Comparison of ENCODE assay signal across 18 mouse cellular contexts in genomic region chr7:82580007-82580406, GRCm38 (mm10).
A peak's percentile ranks its signal among the peaks of the same experiment; 100 is the strongest.
DNase-seq lines count a peak whose midpoint lies in the region; TF ChIP-seq lines count a peak whose summit lies in the region.
"Had no signal": no experiment of that assay in that cellular context is flagged by ENCODE, and none has a peak within 500 bp of the region (broad histone marks: within the 10 kb centered on the region; RNA-seq: fewer than 3 reads in every experiment).

No protein-coding gene starts in this region.

- no peak for TF ChIP-seq CTCF in thymus, adult 2 months (IDR thresholded peaks at IDR 0.05; ENCODE audit: borderline replicate concordance, control insufficient read depth, extremely low read depth, insufficient read depth, low read length, poor library complexity)

- H3K27ac ChIP-seq in thymus, adult 2 months (ENCODE audit: control insufficient read depth, insufficient read depth, low read length), result peak overlapping the region; percentile 49; the same call in 1 of the 2 replicates
- H3K27ac ChIP-seq: forebrain, embryonic 13.5 days; heart, embryonic 13.5 days; hindbrain, embryonic 15.5 days had no signal

- H3K27me3 ChIP-seq in thymus, adult 2 months (ENCODE audit: control insufficient read depth, insufficient read depth, low read length), result no peaks in the 10 kb centered on the region
- H3K27me3 ChIP-seq: forebrain, embryonic 13.5 days; heart, embryonic 13.5 days; hindbrain, embryonic 15.5 days; Patski had no signal

- no peak overlapping the region for H3K4me3 ChIP-seq in thymus, adult 2 months (ENCODE audit: control insufficient read depth, insufficient read depth, low read length)
- H3K4me3 ChIP-seq: forebrain, embryonic 13.5 days; heart, embryonic 13.5 days; hindbrain, embryonic 15.5 days had no signal

- peak; percentile 6 for DNase-seq in adrenal gland, postnatal 10 days
- no peak for DNase-seq in adrenal gland, postnatal 36 days
- peak; percentile 23 for DNase-seq in gastrocnemius, postnatal 25 days
- DNase-seq in gastrocnemius, adult 8-10 months (ENCODE audit: low spot score in 2 of 2), result no peak
- DNase-seq in thymus, adult 2 months, result no peak
- no peak for DNase-seq in thymus, postnatal 36 days
- DNase-seq in skeletal muscle tissue, adult 2 months (ENCODE audit: low read depth, low spot score), result peak; percentile 8
- no peak for DNase-seq in heart, adult 9 months (ENCODE audit: low spot score in 2 of 2)
- DNase-seq: adrenal gland, postnatal 25 days; cerebellum, adult 2 months; cerebellum, postnatal 25 days; forebrain, postnatal 0 days; heart, postnatal 36 days; kidney, adult 2 months had no signal

- WGBS in thymus, adult 2 months, result 66% methylated on average over 3 of the region's 3 CpGs

- peaks cover 4% of the 10 kb centered on the region; the same call in 1 of the 2 replicates for H3K4me1 ChIP-seq in thymus, adult 2 months (replicated peaks; ENCODE audit: control insufficient read depth, insufficient read depth, low read length)
- H3K4me1 ChIP-seq: forebrain, embryonic 13.5 days; heart, embryonic 13.5 days; hindbrain, embryonic 15.5 days had no signal

- no peaks in the 10 kb centered on the region for H3K36me3 ChIP-seq in thymus, adult 2 months (ENCODE audit: control insufficient read depth, insufficient read depth, low read length)
- H3K36me3 ChIP-seq: heart, embryonic 13.5 days; hindbrain, embryonic 15.5 days had no signal

- no peak for TF ChIP-seq POLR2A in thymus, adult 2 months (IDR thresholded peaks at IDR 0.05; ENCODE audit: control insufficient read depth, extremely low read depth, insufficient read depth, low read length, poor library complexity)

Comparison
In these comparisons a context has a peak if more than half of its experiments do, and no peak if none do; other contexts are left out.
1. DNase-seq: peak in adrenal gland, postnatal 10 days (single experiment), gastrocnemius, postnatal 25 days (single experiment) and skeletal muscle tissue, adult 2 months (single experiment); none in adrenal gland, postnatal 36 days (0 of 2), gastrocnemius, adult 8-10 months (0 of 2), thymus, adult 2 months (single experiment), thymus, postnatal 36 days (0 of 2) and heart, adult 9 months (0 of 2).